In genomic region chr19:60950056-60950869, GRCm38 (mm10) we compare ENCODE assay signal across 10 mouse cellular contexts.
DNase-seq lines count a peak whose midpoint lies in the region; ATAC-seq lines count a peak whose summit lies in the region.
"Had no signal": no experiment of that assay in that cellular context is flagged by ENCODE, and none has a peak within 500 bp of the region (broad histone marks: within the 10 kb centered on the region; RNA-seq: fewer than 3 reads in every experiment).

No protein-coding gene starts in this region.

- H3K27ac ChIP-seq in heart, embryonic 11.5 days (ENCODE audit: low read depth, low read length), result no peak overlapping the region
- H3K27ac ChIP-seq: hindbrain, embryonic 13.5 days had no signal

- H3K4me1 ChIP-seq in heart, embryonic 11.5 days (ENCODE audit: control insufficient read depth, insufficient read depth, low read length), result peaks cover 30% of the 10 kb centered on the region

- no peaks in the 10 kb centered on the region for H3K9me3 ChIP-seq in heart, embryonic 11.5 days (replicated peaks; ENCODE audit: control insufficient read depth, low read length)
- H3K9me3 ChIP-seq: hindbrain, embryonic 13.5 days had no signal

- H3K4me3 ChIP-seq in heart, embryonic 11.5 days (ENCODE audit: low read depth, low read length), result no peak overlapping the region
- H3K4me3 ChIP-seq: hindbrain, embryonic 13.5 days had no signal

- no peak overlapping the region for H3K4me2 ChIP-seq in heart, embryonic 11.5 days
- H3K4me2 ChIP-seq: hindbrain, embryonic 13.5 days had no signal

- no peaks in the 10 kb centered on the region for H3K36me3 ChIP-seq in heart, embryonic 11.5 days (ENCODE audit: control insufficient read depth, insufficient read depth, low read length)
- H3K36me3 ChIP-seq: hindbrain, embryonic 13.5 days had no signal

- no peak overlapping the region for H3K9ac ChIP-seq in heart, embryonic 11.5 days (ENCODE audit: low read depth, low read length)
- H3K9ac ChIP-seq: hindbrain, embryonic 13.5 days had no signal

- peak; percentile 37; the same call in 1 of the 2 replicates for ATAC-seq in heart, embryonic 11.5 days (replicated peaks; ENCODE audit: insufficient number of reproducible peaks, low FRiP score, low TSS enrichment)
- ATAC-seq in erythroblast, adult 5-6 weeks (replicated peaks; ENCODE audit: low FRiP score, poor library complexity, severe bottlenecking), result no peak

- peak; percentile 63 for DNase-seq in 3134 (ENCODE audit: extremely low read depth, insufficient read length, low spot score)
- DNase-seq in adrenal gland, adult 8-10 months, result peak; percentile 65
- DNase-seq in kidney, postnatal 25 days, result peak; percentile 67 to 80
- no peak for DNase-seq in natural killer cell, adult 2 months (ENCODE audit: low spot score in 2 of 2)
- DNase-seq in spleen, postnatal 10 days (ENCODE audit: low spot score in 2 of 2), result no peak
- no peak for DNase-seq in layer of hippocampus, adult 11-12 months (ENCODE audit: low spot score)
- DNase-seq: cerebellum, adult 11 months had no signal

- no peaks in the 10 kb centered on the region for H3K27me3 ChIP-seq in heart, embryonic 11.5 days (ENCODE audit: control insufficient read depth, insufficient read depth, low read length)
- H3K27me3 ChIP-seq: hindbrain, embryonic 13.5 days had no signal

- WGBS in heart, embryonic 11.5 days (ENCODE audit: insufficient replicate concordance), result 66% methylated on average over 7 of the region's 7 CpGs

Comparison
In these comparisons a context has a peak if more than half of its experiments do, and no peak if none do; other contexts are left out.
1. DNase-seq: peak in 3134 (single experiment), adrenal gland, adult 8-10 months (single experiment) and kidney, postnatal 25 days (2 of 2); none in natural killer cell, adult 2 months (0 of 2), spleen, postnatal 10 days (0 of 2) and layer of hippocampus, adult 11-12 months (single experiment).